Mouse (Mus musculus) kidney, postnatal 10 days (tissue): Measurements from ENCODE around the gene Fosl1.

Experiments used
- DNase-seq: peaks from one replicate; pipeline ENCODE4 v3.0.0; 2021; ENCODE audit warnings: mixed read lengths

Fosl1 gene

DNA sequence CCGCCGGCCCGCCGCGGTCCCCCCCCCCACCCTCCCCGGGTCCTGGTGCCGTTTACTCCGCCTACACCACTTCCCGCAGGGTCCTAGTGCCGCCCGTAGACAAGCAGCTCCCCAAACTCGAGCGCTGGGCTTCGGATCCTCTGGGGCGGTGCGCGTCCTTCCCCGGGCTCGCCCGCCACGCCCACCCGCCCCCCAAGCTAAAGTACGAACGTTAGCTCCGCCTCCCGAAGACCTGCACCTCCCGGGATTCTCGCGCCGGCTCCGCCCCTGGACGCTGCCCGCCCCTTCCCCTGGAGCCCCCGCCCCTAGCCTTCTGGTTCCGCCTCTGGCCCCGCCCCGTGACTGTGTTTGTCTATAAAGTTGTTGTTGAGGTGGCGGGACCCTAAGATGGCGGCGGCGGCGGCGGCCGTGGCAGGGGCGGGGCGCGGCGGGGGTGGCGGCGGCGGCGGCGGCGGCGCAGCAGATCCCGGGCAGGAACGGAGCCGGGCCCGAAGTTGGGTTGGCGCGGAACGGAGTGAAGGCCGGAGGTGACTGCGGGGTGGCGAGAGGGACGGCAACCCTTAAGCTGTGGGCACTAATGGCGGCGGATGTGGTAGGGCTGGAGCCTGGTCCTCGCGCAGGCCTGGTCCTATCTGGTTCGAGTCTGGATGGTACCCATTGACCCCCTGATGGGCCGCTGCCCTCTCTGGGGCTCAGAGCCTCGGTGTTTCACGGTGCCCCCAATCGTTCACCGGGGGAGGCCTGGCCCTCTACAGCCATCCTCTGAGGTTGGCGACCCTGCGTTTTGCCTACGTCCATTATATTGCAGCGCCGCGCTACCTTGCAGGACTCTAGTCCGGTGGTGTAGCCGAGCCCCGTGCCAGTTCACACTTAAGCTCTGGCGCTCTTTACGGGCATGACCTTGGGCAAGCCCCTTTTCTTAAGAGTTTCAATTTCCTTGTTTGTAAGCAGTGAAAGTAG is 22.3 kb upstream of the Fosl1 start, which contains the start of the genes Drap1 and AI837181:
Gene Drap1 (minus strand): TSS at position 198 of the 960 bp plus-strand sequence.
Gene AI837181 (plus strand): TSS at position 363 of the 960 bp plus-strand sequence.
- DNase-seq, result peak; percentile 98

DNA sequence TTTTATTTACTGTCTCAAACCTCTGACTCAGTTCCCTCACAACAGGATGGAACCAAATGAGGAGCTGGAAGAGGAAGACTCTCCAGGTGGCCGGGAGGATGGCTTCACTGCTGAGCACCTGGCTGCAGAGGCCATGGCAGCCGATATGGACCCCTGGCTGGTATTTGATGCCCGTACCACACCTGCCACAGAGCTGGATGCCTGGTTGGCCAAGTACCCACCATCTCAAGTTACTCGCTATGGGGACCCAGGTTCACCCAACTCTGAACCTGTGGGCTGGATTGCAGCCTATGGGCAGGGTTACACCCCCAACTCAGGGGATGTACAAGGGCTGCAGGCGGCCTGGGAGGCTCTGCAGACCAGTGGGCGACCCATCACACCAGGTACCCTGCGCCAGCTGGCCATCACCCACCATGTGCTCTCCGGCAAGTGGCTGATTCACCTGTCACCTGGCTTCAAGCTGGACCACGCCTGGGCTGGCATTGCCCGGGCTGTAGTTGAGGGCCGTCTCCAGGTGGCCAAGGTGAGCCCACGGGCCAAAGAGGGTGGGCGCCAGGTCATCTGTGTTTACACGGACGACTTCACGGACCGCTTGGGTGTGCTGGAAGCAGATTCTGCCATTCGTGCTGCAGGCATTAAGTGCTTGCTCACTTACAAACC is 21.3 kb upstream of the Fosl1 start:
- DNase-seq, result peak; percentile 44

DNA sequence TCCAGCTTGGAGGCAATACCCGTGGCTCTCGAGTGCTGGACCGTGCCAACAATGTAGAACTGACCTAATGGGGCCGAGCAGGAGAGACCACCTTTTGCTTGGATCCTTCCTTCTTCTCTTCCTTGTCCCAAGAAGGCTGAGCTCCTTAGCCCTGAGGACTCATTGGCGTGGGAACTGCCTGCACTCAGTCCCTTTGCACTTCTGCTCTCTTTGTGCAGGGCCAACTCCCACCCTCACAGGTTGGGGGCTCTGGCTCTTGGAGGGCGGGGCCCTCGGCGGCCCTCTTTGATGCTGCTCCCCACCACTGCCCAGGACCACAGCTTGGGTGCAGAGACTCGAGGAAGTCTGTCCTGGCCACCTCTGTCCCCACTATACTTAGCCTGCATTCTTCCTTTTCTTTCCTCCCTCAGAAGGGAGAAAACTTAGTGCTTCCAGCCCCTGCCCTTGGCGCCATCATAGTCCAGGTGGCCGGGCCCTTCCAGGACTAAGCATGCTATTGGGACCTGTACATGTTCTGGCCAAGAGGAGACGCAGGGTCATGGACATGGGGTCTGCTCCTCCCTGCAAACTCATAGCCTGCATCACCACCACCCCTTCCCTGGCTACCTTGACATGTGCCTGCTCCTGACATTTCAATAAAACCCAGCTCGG is 20.6 kb upstream of the Fosl1 start:
- DNase-seq, result no peak

DNA sequence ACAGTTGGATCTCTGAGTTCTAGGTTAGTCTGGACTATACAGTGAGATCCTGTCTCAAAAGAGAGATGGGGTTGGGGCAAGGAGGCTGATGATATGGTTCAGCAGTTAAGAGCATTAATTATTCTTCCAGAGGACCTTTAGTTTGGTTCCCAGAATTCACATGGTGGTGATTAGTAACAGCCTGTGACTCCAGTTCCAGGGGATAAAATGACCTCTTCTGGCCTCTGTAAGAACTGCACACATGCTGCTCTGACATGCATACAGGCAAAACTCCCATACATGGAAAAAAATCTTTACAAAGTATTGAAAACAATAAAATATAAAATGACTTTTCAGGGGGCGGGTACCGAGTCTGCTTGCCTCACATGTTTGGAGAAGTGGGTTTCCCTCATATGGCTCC is 19.3 kb upstream of the Fosl1 start:
- peak; percentile 53 for DNase-seq

DNA sequence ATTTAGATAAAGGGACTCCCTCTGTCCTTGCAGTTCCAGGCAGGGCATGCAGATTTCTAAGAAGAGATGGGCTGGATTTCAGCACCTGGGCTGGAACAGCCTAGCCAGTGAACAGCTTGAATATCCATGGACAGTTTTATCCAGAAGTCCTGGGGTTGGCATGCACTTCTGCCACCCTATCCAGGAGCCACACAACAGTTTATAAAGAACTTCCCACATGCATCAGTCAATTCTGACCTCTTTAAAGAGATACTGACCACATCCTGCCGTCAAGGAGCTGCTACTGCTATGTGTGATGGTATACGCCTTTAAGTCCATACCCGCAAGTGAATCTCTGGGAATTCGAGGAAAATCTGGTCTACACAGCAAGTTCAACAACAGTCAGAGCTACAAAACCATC is 18.1 kb upstream of the Fosl1 start:
- no peak for DNase-seq

DNA sequence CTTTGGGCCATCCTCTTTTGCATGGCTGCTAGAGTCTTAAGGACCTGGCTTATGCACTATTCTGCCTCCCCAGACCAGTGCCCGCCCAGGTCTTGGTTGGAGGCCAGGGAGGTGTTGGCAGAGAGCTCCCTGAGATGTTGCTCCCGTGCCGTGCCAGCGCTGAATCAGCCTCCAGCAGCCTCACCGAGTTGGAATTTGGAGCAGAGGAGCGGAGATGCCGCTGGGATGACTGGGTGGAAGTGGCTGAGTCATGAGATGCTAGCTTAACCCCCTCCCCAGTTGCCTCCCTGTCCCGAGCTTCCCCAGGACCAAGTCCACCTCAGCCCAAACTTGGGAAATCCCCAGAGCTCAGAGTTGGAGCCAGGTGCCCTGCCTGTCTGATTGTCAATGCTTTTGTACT is 17.5 kb upstream of the Fosl1 start:
- DNase-seq, result peak; percentile 74

DNA sequence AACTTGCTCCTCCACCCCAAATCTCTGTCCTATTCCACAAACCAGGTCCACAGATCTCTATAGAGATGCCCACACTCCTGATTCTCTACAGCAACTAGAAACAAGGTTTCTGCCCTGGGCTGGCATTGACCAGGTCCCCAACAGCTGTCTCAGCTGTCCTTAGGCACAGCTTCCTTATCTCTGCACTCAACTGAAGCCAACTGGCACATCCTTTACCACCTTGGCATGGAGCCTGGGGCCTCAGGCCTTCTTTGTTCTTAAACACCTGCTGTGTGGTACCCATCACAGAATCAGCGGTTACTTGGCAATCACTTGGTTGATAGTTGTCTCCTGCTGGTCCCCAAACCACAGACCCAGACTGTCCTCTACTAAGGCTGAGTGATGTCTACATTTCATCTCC is 16.9 kb upstream of the Fosl1 start:
- DNase-seq, result no peak

DNA sequence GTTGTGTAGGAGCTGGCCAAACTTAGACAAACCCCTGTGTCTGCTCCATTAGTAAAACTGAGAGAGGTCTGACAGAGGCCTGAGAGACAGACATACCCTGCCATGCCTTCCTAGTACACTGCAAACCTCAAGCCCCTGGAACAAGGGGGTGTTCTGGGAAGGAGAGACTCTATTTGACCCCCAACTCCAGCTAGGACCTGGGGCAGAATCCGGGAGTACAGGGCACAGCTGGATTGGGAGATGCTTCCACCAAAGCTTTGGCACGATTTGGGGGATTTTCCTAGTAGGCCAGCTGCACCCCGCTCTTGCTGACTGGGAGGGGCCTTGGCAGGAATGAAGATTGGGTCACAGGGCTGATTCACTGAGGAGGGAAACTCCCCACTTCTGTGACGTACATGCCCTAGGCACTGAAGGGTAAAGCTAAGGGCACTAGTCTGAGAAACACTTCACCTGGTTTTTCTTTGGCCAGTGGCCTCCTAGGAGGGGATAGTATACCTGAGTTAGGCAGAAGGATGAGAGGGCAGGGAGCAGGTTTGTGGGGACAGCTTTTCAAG is 15.4 kb upstream of the Fosl1 start:
- no peak for DNase-seq

DNA sequence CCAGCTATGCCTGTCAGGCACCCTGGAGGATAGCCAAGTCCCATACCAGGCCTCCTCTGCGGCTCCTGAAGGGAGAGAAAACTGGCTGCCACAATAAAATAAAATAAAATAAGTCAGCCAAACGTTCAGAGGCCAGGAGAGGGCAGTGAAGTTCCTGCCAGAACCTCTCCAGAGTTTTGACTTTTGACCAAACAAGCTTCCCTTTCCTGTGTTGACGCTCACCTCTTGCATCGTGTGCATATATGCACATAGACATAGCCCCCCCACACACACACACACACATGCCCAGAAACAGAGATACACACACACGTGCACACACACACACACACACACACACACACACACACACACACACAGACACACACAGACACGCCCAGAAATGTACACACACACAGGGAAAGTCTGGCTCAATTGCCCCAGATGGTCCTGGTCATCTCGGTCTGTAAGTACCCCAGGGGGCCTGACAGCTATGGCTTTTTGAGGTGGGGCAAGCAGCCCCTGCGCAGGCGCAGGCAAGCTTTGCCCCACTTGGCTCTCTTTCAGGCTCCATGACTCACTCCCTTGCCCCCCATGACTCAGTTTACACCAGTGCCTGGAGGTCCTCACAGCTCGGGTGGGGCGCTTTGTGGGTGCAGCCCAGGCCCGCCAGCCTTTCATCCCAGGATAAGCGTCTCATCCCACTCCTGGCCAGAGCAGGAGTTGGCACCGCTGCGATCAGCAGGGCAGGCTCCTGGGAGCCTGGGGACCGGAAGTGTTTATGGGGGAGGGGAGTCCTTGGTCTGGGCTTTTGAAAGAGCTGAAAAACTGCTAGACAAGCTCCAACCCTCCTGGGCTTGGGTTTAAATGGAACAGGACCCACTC is 14.1 kb upstream of the Fosl1 start:
- peak; percentile 77 for DNase-seq

DNA sequence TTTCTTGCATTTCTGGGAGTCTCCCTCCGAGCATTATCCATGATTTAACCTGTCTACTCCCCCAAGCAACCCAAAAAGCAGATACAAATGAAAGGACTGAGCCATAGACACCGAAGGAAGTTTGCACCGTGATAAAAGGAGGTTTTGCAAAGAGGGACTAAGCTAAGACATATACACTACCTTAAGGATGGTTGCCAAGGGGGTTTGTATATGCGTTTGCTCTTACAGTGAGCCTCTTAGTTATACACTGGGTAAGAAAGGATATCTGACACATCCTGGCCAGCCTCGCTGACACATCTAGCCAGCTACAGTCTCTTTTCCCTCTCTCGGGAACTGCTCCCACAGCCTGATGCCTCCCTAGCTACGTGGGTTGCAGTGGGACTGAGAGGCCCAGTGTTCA is 13.4 kb upstream of the Fosl1 start:
- no peak for DNase-seq

DNA sequence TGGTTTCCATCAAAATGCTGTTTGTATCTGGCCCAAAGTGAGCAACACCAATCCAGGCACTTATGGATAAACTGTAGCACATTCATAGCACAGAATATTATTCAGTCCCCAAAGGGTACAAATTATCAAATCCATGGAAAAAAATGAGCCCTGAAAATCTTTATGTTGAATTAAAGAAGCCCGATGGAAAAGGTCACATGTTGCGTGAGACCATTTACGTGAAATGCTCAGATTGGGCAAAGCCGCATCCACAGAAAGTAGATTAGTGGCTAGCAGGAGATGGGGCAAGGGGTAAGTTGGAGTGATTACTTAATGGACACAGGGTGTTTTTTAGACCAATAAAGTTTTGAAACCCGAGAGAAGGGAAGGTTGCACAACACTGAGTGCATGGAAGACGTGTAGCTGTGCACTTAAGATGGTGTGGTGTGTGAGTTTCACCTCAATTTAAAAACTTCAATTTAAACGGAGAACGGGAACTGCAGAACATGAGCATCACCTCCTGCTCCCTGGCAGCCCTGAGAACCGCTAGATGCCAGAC is 2.9 kb upstream of the Fosl1 start:
- DNase-seq, result no peak

DNA sequence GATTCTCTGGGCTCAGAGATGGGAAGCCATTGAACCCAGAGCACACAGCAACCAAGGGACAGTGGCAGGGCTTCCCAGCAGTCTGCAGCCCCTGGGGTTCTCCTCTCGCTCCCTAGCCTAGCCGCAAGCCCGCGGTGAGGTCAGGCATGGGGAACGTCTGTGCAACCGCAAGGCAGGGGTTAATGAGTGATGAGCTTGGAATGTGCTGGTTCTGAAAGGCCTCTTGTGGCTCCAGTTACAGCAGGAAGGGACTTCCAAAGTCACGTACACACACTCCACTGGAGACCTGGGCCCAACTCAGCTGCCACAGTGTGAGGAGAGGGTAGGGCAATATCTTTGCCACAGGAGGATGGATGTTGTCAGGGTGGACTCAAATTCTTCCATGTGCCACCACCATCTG is 2.4 kb upstream of the Fosl1 start:
- DNase-seq, result no peak

DNA sequence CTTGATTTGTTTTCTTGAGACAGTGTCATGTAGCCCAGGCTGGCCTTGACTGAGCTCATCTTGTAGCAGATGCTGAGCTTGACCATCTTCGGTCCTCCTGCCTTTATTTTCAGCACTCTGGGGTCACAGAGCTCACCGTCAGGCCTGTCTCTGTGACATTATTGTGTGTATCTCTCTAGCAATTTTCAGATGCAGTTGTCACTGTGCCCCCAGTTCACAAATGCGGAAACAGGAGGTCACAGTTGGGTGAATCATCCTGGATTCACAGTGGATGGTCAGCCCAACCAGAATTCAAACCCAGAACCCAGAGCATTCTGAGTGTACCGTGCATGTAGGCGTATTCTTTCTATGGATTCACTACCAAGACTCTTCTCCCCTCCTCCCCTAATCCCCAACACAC is 1.6 kb upstream of the Fosl1 start:
- no peak for DNase-seq

DNA sequence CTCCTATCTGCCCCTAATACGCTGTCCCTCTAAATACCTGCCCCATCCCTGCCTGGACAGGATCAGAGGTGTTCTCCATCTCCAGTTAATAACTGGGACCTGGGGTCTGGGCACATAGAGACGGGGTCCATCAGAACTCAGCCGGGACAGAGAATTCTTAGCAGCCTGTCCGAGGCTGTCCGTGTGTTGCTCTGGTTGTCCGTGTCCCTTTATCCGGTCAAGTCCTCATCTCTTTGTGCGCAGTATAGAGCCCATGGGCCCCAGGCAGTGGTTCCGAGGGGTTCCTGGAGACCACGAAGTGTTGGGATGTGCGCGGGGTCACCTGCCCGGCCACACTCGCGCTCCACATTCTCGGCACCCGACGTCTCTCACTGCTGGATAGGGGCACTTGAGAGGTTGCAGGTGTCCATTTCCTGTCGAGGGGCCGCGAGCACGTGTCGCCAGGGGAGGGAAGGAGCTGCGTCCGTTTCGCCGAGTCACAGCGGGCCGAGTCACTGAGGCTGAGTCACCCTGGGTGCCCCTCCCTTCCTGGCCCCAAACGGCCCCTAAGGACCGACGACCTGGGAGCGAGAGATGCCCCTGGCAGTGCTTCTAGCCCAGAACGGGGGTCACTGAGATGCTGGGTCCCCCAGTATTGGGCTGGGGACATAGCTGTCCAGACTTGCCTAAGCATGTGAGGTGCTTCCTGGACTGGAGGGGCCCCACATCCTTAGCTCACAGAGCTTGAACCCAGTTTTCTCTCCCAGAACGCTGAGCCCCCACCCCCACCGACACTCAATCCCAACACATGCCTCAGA is 1.2 kb downstream of the Fosl1 start:
- no peak for DNase-seq

DNA sequence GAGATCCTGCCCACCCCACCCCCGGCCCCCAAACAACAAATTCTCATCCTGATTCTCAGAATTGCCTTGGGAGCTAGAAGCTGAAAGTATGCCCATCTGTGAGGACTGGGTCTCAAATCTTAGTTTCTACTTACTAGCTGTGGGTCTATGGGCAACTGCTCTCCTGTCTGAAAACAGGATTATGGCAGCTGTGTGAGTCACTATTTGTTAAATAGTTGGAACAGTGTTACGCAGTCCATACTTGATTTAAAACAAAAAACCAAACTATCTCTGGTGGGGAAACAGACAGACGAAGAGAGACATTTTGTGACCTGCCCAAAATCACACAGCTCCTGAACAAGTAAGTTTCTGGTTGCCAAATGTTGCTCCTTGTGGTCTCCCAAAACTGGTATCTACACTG is 2.3 kb downstream of the Fosl1 start:
- DNase-seq, result no peak

DNA sequence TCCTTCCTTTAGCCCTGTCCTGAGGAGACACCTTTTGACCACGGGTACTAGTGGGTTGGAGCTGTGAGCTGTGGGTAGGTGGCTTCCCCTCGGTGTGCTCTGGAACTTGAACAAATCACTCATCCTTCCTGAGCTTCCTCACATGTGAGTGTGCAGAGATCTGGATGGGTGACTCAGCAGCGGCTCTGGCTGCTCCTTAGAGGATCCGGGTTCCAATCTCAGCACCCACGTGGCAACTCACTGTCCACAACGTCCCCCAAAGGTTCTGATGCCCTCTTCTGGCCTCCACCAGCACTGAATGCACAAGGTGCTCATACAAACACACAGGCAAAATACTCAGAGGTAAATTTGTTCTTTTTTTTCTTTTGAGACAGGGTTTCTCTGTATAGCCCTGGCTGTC is 4.4 kb downstream of the Fosl1 start:
- DNase-seq, result no peak

DNA sequence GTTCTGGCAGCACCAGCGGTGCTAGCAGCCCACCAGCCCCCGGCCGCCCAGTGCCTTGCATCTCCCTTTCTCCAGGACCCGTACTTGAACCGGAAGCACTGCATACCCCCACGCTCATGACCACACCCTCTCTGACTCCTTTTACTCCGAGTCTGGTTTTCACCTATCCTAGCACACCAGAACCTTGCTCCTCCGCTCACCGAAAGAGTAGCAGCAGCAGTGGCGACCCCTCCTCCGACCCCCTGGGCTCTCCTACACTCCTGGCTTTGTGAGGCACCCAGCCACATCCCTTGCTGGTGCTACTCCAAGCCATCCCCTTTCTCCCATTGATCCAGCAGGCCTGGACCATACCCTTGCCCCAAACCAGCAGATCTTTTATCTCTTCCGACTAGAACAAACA is 7.7 kb downstream of the Fosl1 start:
- no peak for DNase-seq

DNA sequence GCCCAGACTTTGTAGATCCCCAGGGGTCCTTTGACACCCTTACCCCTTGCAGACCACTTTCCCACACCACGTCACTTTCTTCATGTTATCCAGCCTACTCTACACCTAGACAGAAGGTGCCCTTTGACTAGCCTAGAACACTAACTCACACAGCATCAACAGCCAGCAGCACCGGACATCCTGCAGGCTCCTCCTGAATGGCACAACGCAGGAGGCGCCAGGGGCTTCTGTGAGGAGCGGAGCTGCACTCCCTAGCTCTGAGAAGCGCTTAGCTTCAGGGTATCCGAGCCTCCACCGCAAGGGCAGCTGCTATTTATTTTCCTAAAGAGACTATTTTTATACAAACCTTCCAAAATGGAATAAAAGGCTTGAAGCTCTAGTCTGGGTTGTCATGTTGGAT is 8.2 kb downstream of the Fosl1 start:
- DNase-seq, result no peak

DNA sequence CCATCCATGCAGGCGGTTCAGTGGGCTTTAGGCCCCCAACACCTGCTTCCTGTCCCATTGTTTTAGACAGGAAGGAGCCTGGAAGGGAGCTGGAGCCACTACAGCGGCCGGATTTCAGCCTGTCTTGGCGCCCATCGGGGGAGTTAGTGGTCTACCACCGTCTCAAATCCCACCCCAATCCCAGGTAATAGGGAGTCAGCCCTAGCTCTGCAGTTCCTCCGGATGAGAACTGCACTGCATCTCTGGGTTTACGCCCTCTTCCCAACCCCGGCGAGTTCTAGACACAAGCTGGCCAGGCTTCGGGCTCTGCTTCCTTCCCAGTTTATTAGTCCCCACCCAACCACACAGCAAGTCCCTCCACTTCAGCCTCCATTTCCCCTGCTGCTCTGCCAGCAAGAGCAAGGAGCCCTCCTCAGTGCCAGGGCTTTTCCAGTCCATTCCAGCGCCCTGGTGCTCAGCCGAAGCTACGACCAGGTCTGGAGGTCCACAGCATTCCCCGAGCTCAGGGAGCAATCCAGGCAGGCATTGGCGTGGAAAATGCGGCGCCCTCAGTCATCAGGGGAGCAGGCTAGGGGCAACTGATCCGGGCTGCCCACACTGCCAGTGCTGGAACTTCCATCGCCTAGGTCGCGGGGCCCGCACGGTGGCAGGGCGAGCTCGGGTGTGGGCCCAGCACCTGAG is 9.0 kb downstream of the Fosl1 start:
- peak; percentile 67 for DNase-seq

DNA sequence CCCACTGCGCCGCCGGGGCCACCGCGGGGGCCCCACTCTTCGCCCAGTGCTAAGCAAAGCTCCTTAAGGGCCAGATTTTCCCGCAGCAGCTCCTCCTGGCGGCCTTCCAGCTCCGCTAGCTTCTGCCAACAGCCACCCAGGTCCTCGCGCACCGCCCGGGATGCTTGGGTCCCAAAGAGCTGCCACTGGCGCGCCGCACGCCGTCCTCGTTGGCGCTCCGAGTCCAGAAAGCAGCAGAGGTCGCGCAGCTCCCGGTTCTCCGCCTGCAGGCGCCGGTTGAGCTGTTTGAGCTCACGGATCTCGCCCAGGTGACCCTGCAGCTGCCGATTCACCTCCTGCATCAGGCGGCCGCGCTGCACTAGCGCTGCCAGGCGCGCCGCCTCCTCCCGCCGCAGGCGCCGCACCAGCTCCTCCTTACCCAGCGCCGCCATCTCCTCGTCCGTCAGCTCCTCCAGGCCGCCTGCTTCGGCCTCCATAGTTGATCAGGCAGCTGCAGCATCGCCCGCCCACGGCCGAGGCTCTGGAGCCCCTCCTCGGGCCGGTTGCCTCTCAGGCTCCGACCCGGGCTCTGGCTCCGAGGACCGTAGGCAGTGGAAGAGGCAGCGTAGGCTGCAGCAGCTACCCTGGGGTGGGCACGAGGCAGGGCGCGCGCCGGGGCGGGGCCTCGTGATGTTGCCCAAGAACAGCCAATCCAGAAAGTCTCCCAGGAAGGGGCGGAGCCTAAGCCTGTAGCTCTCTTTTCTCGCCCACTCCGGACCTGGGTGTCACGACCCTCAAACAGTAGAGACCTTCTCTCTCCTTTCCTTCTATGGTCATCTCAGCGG is 9.8 kb downstream of the Fosl1 start:
- peak; percentile 98 for DNase-seq
